Mouse (Mus musculus): ENCODE results near the gene Camkmt. TPM values are rescaled to one million over a fixed set of nuclear protein-coding genes. Genes with fewer than 3 reads are reported as not detected.

Gene Camkmt
- polyA plus RNA-seq, 1 experiment: 3.4 TPM

DNA sequence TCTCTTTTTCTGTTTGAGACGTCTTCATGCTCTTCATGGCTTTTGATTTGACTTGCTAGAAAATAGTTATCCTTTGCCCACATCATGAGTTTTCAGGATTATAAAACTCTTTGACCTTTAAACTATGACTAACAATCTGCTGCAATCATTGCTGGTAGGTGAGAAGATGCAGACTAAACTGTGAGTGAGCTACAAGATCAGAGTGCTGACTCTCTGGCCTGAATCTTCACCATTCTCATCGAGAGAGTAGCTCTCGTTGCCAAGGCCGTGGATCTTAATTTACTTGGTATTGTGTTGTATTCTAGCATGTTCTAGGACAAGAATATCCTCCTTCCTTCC lies 72.9 kb downstream of the Camkmt start:
- H3K27ac ChIP-seq (ENCODE audit: control insufficient read depth, insufficient read depth, low read length): no peak overlapping the region
- DNase-seq: no peak
- 99% methylated on average over 4 of the region's 4 CpGs for WGBS
- TF ChIP-seq CTCF (IDR thresholded peaks at IDR 0.05; ENCODE audit: borderline replicate concordance, control insufficient read depth, extremely low read depth, insufficient read depth, low read length, poor library complexity): no peak
- no peak for TF ChIP-seq POLR2A (IDR thresholded peaks at IDR 0.05; ENCODE audit: control insufficient read depth, extremely low read depth, insufficient read depth, low read length, poor library complexity)
- no peaks in the 10 kb centered on the region for H3K27me3 ChIP-seq (ENCODE audit: control insufficient read depth, insufficient read depth, low read length)
- no peaks in the 10 kb centered on the region for H3K4me1 ChIP-seq (replicated peaks; ENCODE audit: control insufficient read depth, insufficient read depth, low read length)
- H3K36me3 ChIP-seq (ENCODE audit: control insufficient read depth, insufficient read depth, low read length): no peaks in the 10 kb centered on the region
- H3K4me3 ChIP-seq (ENCODE audit: control insufficient read depth, insufficient read depth, low read length): no peak overlapping the region

- H3K27ac ChIP-seq (ENCODE audit: control insufficient read depth, insufficient read depth, low read length): no peak overlapping the region
- WGBS: 98% methylated on average over 2 of the region's 2 CpGs
- no peak for DNase-seq
- no peaks in the 10 kb centered on the region for H3K27me3 ChIP-seq (ENCODE audit: control insufficient read depth, insufficient read depth, low read length)
- H3K36me3 ChIP-seq (ENCODE audit: control insufficient read depth, insufficient read depth, low read length): no peaks in the 10 kb centered on the region
- no peak overlapping the region for H3K4me3 ChIP-seq (ENCODE audit: control insufficient read depth, insufficient read depth, low read length)
- TF ChIP-seq CTCF (IDR thresholded peaks at IDR 0.05; ENCODE audit: borderline replicate concordance, control insufficient read depth, extremely low read depth, insufficient read depth, low read length, poor library complexity) (no peak), POLR2A (IDR thresholded peaks at IDR 0.05; ENCODE audit: control insufficient read depth, extremely low read depth, insufficient read depth, low read length, poor library complexity) (no peak)
- 0 out of 2 replicates have a peak, but pooled peaks cover 2% of the 10 kb centered on the region for H3K4me1 ChIP-seq (replicated peaks; ENCODE audit: control insufficient read depth, insufficient read depth, low read length)
Measured at GRCm38 (mm10) chr17:85168761-85169160, 78.4 kb downstream of the Camkmt start.

- no peak overlapping the region for H3K4me3 ChIP-seq (ENCODE audit: control insufficient read depth, insufficient read depth, low read length)
- no peak for DNase-seq
- 74% methylated on average over 10 of the region's 10 CpGs for WGBS
- H3K27ac ChIP-seq (ENCODE audit: control insufficient read depth, insufficient read depth, low read length): peak overlapping the region; percentile 43; the same call in 1 of the 2 replicates
- H3K4me1 ChIP-seq (replicated peaks; ENCODE audit: control insufficient read depth, insufficient read depth, low read length): 0 out of 2 replicates have a peak, but pooled peaks cover 2% of the 10 kb centered on the region
- no peaks in the 10 kb centered on the region for H3K36me3 ChIP-seq (ENCODE audit: control insufficient read depth, insufficient read depth, low read length)
- no peak for TF ChIP-seq POLR2A (IDR thresholded peaks at IDR 0.05; ENCODE audit: control insufficient read depth, extremely low read depth, insufficient read depth, low read length, poor library complexity)
- TF ChIP-seq CTCF (IDR thresholded peaks at IDR 0.05; ENCODE audit: borderline replicate concordance, control insufficient read depth, extremely low read depth, insufficient read depth, low read length, poor library complexity): no peak
- no peaks in the 10 kb centered on the region for H3K27me3 ChIP-seq (ENCODE audit: control insufficient read depth, insufficient read depth, low read length)
Measured at GRCm38 (mm10) chr17:85170541-85171255, 80.3 kb downstream of the Camkmt start.

GRCm38 (mm10) chr17:85171951-85172350 lies 81.6 kb downstream of the Camkmt start:
- WGBS: 96% methylated on average over 4 of the region's 4 CpGs
- Histone ChIP-seq H3K36me3 (ENCODE audit: control insufficient read depth, insufficient read depth, low read length) (no peaks in the 10 kb centered on the region), H3K27ac (ENCODE audit: control insufficient read depth, insufficient read depth, low read length) (no peak overlapping the region), H3K4me1 (replicated peaks; ENCODE audit: control insufficient read depth, insufficient read depth, low read length) (0 out of 2 replicates have a peak, but pooled peaks cover 2% of the 10 kb centered on the region), H3K4me3 (ENCODE audit: control insufficient read depth, insufficient read depth, low read length) (no peak overlapping the region), H3K27me3 (ENCODE audit: control insufficient read depth, insufficient read depth, low read length) (no peaks in the 10 kb centered on the region)
- TF ChIP-seq POLR2A (IDR thresholded peaks at IDR 0.05; ENCODE audit: control insufficient read depth, extremely low read depth, insufficient read depth, low read length, poor library complexity): no peak
- no peak for TF ChIP-seq CTCF (IDR thresholded peaks at IDR 0.05; ENCODE audit: borderline replicate concordance, control insufficient read depth, extremely low read depth, insufficient read depth, low read length, poor library complexity)
- no peak for DNase-seq

DNA sequence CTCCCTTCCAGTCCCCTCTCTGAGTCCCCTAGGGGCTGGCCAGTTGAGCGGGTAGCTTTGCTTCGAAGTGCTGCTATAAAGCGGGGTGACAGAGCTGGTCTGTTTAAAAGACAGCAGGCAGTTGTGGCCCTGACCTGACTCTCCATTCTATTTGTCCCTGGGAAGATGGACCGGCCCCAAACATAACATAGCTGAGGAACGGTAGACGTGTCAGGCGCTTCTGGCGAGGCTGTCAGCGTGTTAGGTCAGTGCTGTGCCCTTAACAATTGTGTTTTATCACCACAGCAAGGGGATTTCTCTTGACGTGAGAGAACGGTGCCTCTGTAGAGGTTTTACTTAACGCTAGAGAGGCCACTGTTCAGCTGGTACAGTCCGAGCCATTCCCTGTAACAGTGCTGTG lies 86.9 kb downstream of the Camkmt start:
- Histone ChIP-seq H3K4me1 (replicated peaks; ENCODE audit: control insufficient read depth, insufficient read depth, low read length) (no peaks in the 10 kb centered on the region), H3K4me3 (ENCODE audit: control insufficient read depth, insufficient read depth, low read length) (no peak overlapping the region), H3K27me3 (ENCODE audit: control insufficient read depth, insufficient read depth, low read length) (no peaks in the 10 kb centered on the region), H3K27ac (ENCODE audit: control insufficient read depth, insufficient read depth, low read length) (no peak overlapping the region), H3K36me3 (ENCODE audit: control insufficient read depth, insufficient read depth, low read length) (no peaks in the 10 kb centered on the region)
- 94% methylated on average over 13 of the region's 13 CpGs for WGBS
- TF ChIP-seq CTCF (IDR thresholded peaks at IDR 0.05; ENCODE audit: borderline replicate concordance, control insufficient read depth, extremely low read depth, insufficient read depth, low read length, poor library complexity): no peak
- TF ChIP-seq POLR2A (IDR thresholded peaks at IDR 0.05; ENCODE audit: control insufficient read depth, extremely low read depth, insufficient read depth, low read length, poor library complexity): no peak
- no peak for DNase-seq

DNA sequence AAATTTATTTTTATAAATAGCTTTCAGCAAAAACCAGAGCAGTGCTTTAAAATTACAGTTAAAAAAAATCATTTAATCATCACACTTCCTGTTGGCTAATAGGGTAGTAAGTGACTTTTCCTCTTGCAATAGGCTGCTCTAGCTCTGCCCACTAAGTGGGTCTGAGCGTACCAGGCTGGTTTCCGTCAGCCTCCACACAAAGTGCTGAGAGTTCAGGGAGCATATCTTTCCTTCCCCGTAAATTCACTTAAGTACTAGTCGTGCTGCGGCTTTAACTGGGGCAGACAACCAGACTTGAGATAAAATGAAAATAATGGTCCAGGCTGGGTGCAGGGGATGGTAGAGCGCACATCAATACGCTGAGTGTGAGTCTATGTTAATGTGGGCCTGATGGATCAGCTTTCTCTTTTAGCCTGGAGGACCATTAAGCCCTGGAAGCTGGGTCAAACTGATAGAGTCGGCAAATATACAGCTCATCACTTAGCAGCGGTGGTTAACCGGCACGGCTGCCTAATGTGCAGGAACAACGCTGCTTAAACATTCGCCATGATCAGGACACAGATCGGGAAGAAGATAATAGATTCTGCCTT lies 90.2 kb downstream of the Camkmt start:
- no peak for DNase-seq
- no peak overlapping the region for H3K27ac ChIP-seq (ENCODE audit: control insufficient read depth, insufficient read depth, low read length)
- no peaks in the 10 kb centered on the region for H3K36me3 ChIP-seq (ENCODE audit: control insufficient read depth, insufficient read depth, low read length)
- 87% methylated on average over 14 of the region's 14 CpGs for WGBS
- no peak overlapping the region for H3K4me3 ChIP-seq (ENCODE audit: control insufficient read depth, insufficient read depth, low read length)
- TF ChIP-seq POLR2A (IDR thresholded peaks at IDR 0.05; ENCODE audit: control insufficient read depth, extremely low read depth, insufficient read depth, low read length, poor library complexity) (no peak), CTCF (IDR thresholded peaks at IDR 0.05; ENCODE audit: borderline replicate concordance, control insufficient read depth, extremely low read depth, insufficient read depth, low read length, poor library complexity) (no peak)
- no peaks in the 10 kb centered on the region for H3K27me3 ChIP-seq (ENCODE audit: control insufficient read depth, insufficient read depth, low read length)
- H3K4me1 ChIP-seq (replicated peaks; ENCODE audit: control insufficient read depth, insufficient read depth, low read length): no peaks in the 10 kb centered on the region

All from thymus, adult 2 months (tissue).